Mouse (Mus musculus): Measurements from ENCODE around the gene Nfkbie.

Nfkbie gene

GRCm38 (mm10) chr17:45555452-45556106, at the start of gene Nfkbie:
TSS of gene Nfkbie (plus strand) at chr17:45555703.
- in situ Hi-C loops (cut with MboI, MseI): no loop called here

DNA sequence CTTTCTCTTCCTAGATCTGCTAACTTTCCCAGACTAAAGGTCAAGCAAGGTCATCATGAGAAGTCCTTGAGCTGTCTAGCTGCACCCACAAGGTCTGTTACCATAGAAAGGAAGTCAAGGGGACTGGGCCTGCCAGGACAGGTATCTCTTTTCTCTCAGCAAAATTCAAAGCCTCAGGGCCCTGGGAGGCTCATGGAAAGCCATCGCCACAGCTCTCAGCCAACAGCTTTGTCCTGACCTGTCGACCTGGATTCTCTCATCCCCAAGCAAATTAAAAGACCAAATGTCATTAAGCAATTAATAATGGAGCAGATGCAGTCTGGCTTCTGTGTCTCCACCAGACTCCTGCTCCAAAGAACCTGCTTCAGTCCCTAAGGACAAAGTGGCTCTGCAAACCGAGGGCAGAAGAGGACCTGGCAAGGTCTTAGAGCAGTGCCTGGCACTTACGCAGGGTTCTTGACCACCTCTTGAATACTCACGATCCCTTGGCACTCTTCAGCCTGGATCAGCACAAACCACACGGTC, 49.5 kb upstream of the Nfkbie start:
- in situ Hi-C loops (cut with MboI, MseI): no loop called here

- in situ Hi-C loops (cut with MboI, MseI): no loop called here
These were observed 48.8 kb upstream of the Nfkbie start, which contains the start of gene Aars2 for GRCm38 (mm10) chr17:45506700-45507189. TSS of gene Aars2 (plus strand) at chr17:45506841.

- in situ Hi-C loops (cut with MboI, MseI): no loop called here
These were observed 44.6 kb upstream of the Nfkbie start for GRCm38 (mm10) chr17:45510871-45511270.

DNA sequence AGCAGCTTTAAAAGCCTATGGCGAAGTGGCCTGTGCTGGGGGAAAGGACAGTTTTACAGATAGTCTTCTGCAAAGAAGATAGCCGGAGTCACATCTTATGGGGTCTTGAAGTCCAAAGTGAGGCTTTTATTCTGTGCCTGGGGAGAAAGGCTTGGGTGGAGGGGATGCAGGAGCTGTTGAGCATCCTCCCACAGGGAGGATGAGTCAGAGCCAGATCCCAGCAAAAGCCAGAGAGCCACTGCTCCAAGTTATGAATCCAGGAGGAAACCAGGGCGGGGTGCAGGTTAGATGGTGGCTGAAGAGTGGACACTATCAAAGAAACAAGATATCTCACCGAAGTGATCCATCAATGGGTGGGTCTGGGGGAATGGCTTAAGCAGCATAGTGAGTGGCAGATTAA, 43.7 kb upstream of the Nfkbie start:
- in situ Hi-C loops (cut with MboI, MseI): no loop called here

GRCm38 (mm10) chr17:45515204-45515726, 40.2 kb upstream of the Nfkbie start:
- in situ Hi-C loops (cut with MboI, MseI): no loop called here

DNA sequence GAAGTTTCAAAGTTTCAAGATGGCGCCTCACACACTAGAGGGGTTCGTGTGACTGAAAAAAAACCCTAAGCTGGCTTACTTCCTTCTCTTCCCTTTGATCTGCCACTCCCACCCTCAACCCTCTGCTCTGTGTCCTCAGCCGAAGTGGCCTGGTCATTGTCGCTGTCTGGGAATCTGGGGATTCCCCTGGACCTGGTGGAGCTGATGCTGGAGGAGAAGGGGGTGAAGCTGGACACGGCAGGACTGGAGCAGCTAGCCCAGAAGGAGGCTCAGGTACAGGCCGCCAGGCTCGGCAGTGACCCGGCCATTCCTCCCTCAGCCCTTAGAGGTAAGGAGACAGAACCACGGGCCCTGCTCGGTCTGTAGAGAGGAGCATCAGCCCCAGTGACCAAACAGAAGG, 39.7 kb upstream of the Nfkbie start:
- in situ Hi-C loops (cut with MboI, MseI): no loop called here

DNA sequence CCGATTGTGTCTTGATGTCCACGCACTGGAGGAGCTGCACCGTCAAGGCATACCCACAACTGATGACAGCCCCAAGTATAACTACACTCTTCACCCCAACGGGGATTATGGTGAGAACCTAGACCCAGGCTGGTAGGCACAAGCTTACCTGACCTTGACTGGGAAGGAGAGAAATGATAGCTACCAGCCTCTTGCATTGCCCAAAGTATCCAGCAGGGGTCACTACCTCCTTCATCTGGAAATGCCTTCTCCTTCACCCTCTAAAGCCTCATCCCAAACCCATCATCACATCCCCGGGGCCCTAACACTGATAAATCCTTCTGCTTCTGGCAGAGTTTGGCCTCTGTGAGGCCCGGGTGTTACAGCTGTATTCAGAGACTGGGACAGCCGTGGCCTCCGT, 39.0 kb upstream of the Nfkbie start:
- in situ Hi-C loops (cut with MboI, MseI): no loop called here

DNA sequence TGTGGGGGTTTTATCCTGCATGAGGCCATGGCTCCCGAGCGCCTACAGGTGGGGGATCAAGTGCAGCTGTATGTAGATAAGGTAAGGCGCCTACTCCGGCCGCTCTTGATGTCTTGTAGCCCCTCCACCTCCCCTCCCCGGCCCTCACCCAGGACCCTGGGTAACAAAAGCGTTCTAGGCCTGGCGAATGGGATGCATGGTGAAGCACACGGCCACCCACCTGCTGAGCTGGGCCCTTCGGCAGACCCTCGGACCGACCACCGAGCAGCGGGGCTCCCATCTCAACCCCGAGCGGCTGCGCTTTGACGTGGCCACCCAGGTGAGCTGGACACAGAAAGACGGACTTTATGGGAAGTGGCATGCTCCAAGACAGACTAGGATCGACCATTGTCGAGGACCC, 38.4 kb upstream of the Nfkbie start:
- in situ Hi-C loops (cut with MboI, MseI): no loop called here

DNA sequence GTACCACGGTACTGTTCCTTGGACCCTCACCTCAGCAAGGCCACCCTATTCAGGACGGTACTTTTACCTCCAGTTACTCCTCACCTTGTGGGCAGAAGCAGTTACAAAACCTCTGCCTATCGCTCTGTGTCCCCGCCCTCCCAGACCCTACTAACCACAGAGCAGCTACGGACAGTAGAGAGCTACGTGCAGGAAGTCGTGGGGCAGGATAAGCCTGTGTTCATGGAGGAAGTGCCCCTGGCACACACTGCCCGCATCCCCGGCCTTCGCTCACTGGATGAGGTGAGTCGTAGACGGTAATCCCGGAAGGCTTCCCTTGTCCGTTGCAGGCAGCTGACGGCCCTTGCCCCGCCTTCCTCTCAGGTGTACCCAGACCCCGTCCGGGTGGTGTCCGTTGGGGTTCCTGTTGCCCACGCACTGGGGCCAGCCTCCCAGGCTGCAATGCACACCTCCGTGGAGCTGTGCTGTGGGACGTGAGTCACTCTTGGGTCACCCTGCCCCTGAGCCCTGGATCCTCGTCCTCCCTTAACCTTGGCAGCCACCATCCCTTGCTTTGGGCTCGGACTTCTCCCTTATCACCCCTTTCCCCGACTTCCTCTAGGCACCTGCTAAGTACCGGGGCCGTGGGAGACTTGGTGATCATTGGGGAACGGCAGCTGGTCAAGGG, 37.8 kb upstream of the Nfkbie start:
- in situ Hi-C loops (cut with MboI, MseI): no loop called here

DNA sequence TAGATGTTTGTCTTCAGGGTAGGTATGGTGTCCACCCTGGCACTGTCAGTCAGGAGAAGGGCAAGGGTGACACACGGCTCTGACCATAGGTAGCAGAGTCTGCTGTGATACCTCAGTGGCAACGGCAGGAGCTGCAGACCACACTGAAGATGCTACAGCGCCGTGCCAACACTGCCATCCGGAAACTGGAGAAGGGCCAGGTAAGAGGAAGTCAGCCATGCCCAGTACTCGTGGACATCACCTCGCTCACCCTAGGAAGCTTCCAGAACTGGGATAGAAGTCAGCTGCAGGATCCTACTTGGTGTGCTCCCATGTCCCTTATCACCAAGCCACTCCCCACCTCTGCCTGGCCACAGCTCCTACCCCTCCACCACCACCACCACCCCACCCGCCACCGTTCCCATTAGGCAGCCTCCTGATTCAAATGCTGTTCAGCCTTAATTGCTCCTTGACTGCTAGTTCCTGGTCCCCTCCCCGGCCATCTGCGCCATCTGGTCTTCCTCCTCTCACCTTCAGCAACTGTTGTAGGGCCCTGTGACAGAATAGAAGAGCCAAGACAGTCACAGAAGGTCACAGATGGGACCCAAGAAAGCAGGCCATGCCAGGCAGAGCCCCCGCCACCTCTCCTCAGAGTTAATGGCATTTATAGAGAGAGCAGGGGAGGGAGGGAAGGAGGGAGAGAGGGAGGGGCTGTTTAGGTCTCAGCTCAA, 36.6 kb upstream of the Nfkbie start:
- in situ Hi-C loops (cut with MboI, MseI): no loop called here

GRCm38 (mm10) chr17:45520136-45520535, 35.4 kb upstream of the Nfkbie start:
- in situ Hi-C loops (cut with MboI, MseI): no loop called here

- in situ Hi-C loops (cut with MboI, MseI): no loop called here
These were observed 32.2 kb upstream of the Nfkbie start, which contains the start of gene Tcte1 for GRCm38 (mm10) chr17:45523263-45523662. TSS of gene Tcte1 (plus strand) at chr17:45523434.

DNA sequence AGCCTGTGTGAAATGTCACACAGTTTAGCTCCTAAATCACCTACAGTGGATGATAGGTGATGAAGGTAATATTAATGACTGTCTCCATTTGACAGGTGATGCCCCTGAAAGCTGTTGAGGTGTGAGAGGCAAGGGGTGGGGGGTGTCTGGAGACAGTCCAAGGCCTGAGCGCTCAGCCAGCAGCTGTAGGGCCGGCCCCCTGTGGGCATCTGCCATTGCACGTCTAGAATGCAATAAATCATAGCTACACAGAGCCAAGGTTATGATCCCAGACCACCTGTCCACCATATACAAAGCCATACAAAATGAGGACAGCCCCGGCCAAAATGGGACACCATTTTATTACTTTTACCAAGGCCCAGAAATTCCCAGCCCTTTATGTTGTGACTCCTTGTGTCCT, 30.5 kb upstream of the Nfkbie start:
- in situ Hi-C loops (cut with MboI, MseI): no loop called here

GRCm38 (mm10) chr17:45526571-45526970, 28.9 kb upstream of the Nfkbie start:
- in situ Hi-C loops (cut with MboI, MseI): no loop called here

- in situ Hi-C loops (cut with MboI, MseI): no loop called here
These were observed 25.1 kb upstream of the Nfkbie start for GRCm38 (mm10) chr17:45530346-45530782.

DNA sequence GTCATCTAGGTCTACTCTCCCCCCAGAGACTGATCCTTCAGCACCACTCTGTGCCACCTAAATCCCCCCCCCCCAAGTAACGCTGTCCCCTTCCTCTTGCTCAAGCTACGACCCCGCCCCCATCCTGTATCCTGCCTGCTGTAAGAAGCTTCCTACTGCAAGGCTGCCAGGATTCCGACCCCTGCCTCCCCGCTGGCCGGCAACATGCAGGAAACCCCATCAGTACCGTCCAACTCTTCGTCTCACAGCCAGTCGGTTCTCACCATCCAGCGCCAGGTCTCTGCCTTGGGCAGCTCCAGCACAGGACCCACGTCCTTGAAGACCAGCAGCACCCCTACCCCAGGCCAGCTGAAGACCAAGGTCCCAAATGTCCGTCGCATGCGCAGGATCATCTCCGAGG, 22.6 kb upstream of the Nfkbie start:
- in situ Hi-C loops (cut with MboI, MseI): no loop called here

DNA sequence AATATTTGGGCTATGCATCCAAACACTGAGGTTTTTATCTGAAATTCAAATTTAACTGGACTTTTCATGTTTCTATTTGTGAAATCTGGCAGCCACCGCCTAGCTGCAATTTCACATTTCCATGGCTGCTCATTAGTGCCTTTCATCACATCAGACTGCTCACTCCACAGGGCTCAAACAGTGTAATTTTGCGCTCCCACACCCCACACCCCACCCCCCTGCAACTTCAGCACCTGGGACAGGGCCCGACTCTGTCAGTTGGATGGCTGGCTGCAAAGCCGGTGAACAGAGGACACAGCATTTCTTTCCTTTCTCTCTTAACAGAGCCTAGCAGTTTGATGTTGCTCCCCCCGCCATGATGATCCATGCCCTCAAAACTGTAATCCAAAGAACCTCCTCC, 19.2 kb upstream of the Nfkbie start:
- in situ Hi-C loops (cut with MboI, MseI): no loop called here

DNA sequence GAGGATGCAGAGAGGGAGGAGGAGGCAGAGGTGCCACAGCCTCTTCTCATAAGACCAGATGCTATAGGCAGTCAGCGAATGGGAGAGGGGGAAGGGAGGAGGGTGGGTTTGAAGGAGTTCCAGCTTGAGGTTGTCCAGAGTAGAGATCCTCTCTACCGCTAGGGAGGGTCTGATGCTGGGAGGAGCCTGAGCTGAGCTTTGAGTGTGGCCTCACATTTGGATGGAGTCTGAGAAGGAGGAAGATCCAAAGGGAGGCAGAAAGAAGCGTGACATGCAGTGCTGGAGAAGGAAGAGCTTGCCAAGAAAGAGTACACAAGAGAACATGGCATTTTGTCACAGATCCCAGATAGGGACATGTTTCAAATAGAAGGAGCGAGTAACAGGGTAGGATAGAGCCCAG, 17.1 kb upstream of the Nfkbie start:
- in situ Hi-C loops (cut with MboI, MseI): no loop called here

DNA sequence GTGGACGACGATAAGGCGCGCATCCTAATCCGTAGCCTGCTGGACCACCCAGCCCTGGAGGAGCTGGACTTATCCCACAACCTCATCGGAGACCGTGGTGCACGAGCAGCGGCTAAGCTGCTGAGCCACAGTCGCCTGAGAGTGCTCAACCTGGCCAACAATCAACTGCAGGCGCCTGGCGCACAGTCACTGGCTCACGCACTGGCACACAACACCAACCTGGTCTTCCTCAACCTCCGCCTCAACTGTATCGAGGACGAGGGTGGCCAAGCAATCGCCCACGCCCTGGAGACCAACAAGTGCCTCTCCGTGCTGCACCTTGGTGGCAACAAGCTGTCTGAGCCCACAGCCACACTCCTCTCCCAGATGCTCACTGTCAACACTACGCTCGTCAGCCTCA, 15.8 kb upstream of the Nfkbie start:
- in situ Hi-C loops (cut with MboI, MseI): no loop called here

DNA sequence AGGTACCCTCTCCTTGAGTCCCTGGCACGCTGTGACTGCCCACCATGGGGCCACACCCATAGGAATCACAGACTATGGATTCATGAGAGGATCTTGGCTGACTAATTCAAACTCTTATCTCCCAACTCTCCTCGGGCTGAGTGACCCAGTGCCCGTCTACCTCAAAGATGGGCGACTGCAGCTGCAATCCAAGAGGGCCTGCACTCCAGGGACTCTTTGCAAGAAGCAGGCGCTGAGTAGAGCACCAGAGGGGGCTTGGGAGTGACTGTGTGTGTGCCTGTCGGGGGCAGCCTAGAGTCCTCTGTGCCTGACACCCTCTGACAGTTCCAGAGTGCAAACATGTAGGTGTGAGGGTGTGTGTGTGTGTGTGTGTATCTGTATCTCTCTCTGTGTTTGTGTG, 13.4 kb upstream of the Nfkbie start:
- in situ Hi-C loops (cut with MboI, MseI): no loop called here

DNA sequence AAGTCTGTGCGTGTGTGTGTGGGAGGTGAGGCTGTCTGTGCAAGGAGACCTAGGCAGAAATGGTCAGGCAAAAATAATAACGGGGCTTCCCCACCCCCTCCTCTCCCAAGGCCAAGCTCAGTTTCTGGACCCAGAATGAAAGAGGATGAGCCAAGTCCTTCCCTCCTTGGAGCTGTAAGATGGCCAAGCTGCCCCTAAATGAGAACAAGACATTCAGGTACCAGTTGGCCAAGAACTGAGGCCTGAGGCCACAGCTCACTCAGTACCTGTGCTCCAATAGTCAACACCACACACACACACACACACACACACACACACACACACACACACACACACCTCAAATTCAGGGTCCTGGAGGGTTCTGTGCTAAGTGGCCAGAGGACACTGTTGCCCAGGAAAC, 12.8 kb upstream of the Nfkbie start:
- in situ Hi-C loops (cut with MboI, MseI): no loop called here

Data from T-helper 2 cell (primary cell).